Mouse (Mus musculus) bone marrow macrophage, adult 2 months (primary cell): ENCODE results near the gene Slc25a23. TPM values are rescaled to one million over a fixed set of nuclear protein-coding genes. Genes with fewer than 3 reads are reported as not detected.

Source experiments
- H3K27ac ChIP-seq: 2 replicates; pipeline ENCODE4 v1.5.1; 2012; ENCODE audit warnings: low read depth, low read length; ENCODE audit not compliant: insufficient read depth
- H3K4me1 ChIP-seq: 2 replicates; pipeline ENCODE4 v1.6.1; 2012; ENCODE audit warnings: low read length; ENCODE audit not compliant: control insufficient read depth, insufficient read depth
- H3K4me3 ChIP-seq: 2 replicates; pipeline ENCODE4 v1.5.1; 2012; ENCODE audit warnings: mild to moderate bottlenecking, low read length, moderate library complexity; ENCODE audit not compliant: insufficient read depth
- CTCF ChIP-seq: IDR thresholded peaks from 2 replicates; pipeline ENCODE4 v1.5.1; 2012; ENCODE audit warnings: low read depth, mild to moderate bottlenecking, low read length, moderate library complexity
- POLR2A ChIP-seq: IDR thresholded peaks from 2 replicates; pipeline ENCODE4 v1.6.1; 2012; ENCODE audit warnings: mild to moderate bottlenecking, low read depth, low read length, borderline replicate concordance
- polyA plus RNA-seq: library from polyadenylated mRNA; stranded (reverse); fragments of >200 nt; gene quantifications from 2 replicates; pipeline ENCODE4 v1.2.4, GENCODE M21; 2012; ENCODE audit not compliant: missing spikeins, insufficient read depth, insufficient read length

Slc25a23 gene
- polyA plus RNA-seq, 1 experiment, result 19.0 TPM

DNA sequence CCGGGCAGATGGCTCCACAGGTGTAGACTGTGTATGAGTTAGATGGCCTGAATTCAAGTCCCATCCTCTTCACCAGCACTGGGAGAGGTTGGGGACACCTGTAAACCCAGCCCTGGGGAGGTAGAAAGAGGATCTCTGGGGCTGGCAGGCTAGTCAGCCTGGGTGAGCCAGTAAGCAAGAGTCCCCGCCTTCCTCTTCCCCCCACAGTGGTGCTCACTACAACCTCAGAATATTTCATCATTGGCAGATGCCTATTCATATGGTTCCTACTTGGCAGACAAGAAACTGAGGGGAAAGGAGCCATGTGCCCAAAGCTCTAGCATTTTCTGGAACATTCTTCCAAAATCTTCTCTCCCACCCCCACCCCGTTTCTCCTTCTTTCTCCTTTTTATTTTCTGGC is 10.8 kb downstream of the Slc25a23 start:
- H3K4me1 ChIP-seq, result peaks cover 8% of the 10 kb centered on the region
- H3K27ac ChIP-seq, result no peak overlapping the region
- H3K4me3 ChIP-seq, result no peak overlapping the region
- TF ChIP-seq CTCF (no peak), POLR2A (no peak)

GRCm38 (mm10) chr17:57047406-57047805 is 12.3 kb downstream of the Slc25a23 start:
- H3K4me1 ChIP-seq, result peaks cover 8% of the 10 kb centered on the region
- no peak overlapping the region for H3K4me3 ChIP-seq
- no peak for TF ChIP-seq CTCF
- no peak for TF ChIP-seq POLR2A
- H3K27ac ChIP-seq, result no peak overlapping the region

DNA sequence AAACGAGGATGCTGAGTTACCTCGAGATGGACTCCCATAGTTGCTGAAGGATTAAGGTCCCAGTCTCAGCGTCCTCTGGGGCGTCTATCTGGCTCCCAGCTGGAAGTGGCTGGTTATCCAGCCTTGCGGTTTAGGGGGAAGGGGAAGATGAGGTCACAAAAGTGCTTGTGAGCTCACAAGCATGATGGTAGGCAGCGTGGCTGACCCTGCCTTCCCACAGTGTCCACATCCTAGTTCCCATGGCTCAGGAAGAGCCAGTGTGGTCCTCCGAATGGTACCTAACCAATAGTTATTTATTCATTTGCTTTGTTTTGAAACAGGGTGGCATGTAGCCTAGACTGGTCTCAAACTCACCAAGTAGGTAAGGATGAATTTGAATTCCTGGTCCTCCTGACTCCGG is 18.1 kb downstream of the Slc25a23 start, which contains the start of gene Slc25a41:
TSS of gene Slc25a41 (minus strand) at position 101 of the 400 bp plus-strand sequence.
- no peak for TF ChIP-seq POLR2A
- no peak for TF ChIP-seq CTCF
- Histone ChIP-seq H3K4me1 (peaks cover 7% of the 10 kb centered on the region; the same call in 1 of the 2 replicates), H3K27ac (no peak within 1 kb of the TSS), H3K4me3 (no peak within 1 kb of the TSS)

- no peak overlapping the region for H3K4me3 ChIP-seq
- TF ChIP-seq POLR2A (no peak), CTCF (no peak)
- H3K4me1 ChIP-seq, result peaks cover 7% of the 10 kb centered on the region; the same call in 1 of the 2 replicates
- no peak overlapping the region for H3K27ac ChIP-seq
Observed at GRCm38 (mm10) chr17:57038978-57039377, 20.7 kb downstream of the Slc25a23 start.

DNA sequence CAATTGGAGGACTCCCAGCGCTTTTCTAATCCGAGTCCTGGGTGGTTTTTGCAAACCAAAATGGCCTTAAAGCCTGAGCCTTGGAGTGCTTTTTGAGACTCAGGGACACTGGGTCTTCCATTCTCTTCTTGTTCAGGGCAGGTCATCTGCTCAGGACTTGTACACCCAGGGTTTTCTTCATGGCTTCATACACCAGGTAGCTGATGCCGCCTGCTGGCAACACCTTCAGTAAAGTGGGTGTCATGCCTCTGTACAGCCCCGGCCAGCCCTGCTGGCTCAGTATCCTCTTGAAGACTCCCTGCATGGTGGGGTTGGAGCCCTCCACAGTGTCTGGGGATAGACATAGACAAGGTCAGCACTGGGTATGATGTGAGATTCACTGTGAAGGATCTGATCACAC is 26.8 kb downstream of the Slc25a23 start:
- TF ChIP-seq CTCF (no peak), POLR2A (no peak)
- peak overlapping the region; percentile 61; the same call in 1 of the 2 replicates for H3K4me3 ChIP-seq
- H3K4me1 ChIP-seq, result peaks cover 17% of the 10 kb centered on the region
- no peak overlapping the region for H3K27ac ChIP-seq

DNA sequence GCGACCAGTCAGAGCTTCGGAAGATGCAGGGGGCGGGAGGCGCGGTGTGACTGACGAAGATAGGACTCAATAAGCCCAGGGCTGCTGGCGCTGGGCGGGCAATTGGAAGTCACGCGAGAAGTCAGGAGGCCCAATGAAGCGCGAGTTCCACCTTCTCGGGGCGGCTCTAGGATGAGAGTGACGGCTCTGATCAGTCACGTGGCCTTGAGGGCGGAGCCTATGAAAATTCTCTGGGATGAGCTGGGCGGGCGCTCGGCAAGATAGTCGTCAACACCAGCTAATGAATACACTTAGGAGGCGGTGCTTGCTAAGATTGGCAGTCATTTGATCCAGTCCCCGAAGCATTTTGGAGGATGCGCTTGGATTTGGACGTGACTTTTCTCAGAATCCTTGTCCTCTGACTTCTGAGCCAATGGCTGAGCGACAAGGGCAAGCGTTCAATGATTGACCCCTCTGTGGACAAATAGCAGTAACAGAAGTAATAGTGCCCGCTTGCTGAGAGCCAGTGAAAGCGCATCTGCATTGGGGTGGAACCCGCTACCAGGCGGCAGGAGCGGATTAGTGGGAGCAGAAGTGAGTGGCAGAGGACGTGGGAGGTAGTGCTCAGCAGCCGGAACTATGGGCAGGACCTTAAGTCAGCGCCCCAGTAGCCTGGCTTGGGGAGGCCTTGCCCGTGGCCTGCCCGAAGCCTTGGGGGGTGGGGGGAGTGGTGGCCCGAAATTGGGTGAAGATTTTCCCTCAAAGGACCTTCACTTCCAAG is 27.8 kb downstream of the Slc25a23 start:
- H3K4me3 ChIP-seq, result peak overlapping the region; percentile 61
- peak overlapping the region; percentile 78 for H3K27ac ChIP-seq
- TF ChIP-seq CTCF, result no peak
- TF ChIP-seq POLR2A, result no peak
- H3K4me1 ChIP-seq, result peaks cover 14% of the 10 kb centered on the region

DNA sequence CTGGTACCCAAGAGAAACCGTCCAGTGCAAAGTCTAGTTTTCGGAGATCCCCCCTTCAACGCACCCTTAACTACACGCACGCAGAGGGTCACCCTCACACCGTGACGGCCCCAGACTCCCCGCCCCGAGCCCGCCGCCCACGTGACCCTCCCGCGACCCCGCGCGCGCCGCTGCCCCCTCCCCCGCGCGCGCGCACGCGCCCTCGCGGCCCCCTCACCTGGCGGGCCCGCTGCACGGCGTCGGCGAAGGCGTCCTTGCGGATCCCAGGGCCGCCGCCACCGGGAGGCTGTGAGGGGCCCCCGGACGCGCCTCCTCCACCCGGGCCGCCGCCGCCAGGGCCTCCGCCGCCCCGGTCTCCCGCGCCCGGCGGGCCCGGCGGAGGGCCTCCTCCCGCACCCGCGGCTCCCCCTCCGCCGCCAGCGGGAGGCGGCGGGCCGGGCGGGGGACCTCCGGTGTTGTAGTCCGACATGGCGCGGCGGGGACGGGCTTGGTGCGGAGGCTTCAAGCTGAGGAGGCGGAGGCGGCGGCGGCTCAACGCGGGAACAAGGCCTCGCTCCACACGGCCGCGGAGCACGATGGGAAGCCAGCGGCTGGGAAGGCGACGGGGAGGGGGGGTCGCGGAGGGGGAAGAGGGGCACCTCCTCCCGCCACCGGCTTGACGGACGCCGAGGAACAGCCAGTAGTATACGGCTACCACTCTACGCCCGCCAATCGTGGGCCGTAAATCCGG is 28.6 kb downstream of the Slc25a23 start, which contains the start of gene Khsrp:
TSS of gene Khsrp (minus strand) at position 592 of the 730 bp plus-strand sequence.
- Histone ChIP-seq H3K4me3 (peak within 1 kb of the TSS; percentile 86), H3K4me1 (peaks cover 14% of the 10 kb centered on the region), H3K27ac (peak within 1 kb of the TSS; percentile 81)
- TF ChIP-seq POLR2A (no peak), CTCF (no peak)

DNA sequence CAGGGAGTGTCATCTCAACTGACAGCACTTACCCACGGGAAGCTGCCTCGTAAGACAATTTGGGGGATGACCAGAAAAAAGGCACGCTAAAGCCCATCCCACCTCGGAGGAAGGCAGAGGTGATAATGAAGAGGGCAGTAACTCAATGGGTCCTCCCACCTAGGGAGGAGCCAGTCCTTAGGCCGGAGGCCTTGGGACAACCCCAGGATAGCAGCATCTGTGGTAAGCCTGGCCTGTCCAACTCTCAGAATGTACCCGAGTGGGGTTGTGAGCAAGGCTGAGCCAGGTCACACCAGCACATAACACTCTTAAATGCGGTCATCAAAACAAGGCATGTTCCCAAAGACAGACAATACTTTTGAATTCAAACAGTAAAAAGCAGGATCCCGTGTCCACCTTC is 30.0 kb downstream of the Slc25a23 start:
- H3K4me3 ChIP-seq, result peak overlapping the region; percentile 86
- no peak overlapping the region for H3K27ac ChIP-seq
- TF ChIP-seq POLR2A, result no peak
- no peak for TF ChIP-seq CTCF
- H3K4me1 ChIP-seq, result peaks cover 14% of the 10 kb centered on the region

- Histone ChIP-seq H3K27ac (no peak overlapping the region), H3K4me1 (peaks cover 9% of the 10 kb centered on the region), H3K4me3 (no peak overlapping the region)
- TF ChIP-seq POLR2A, result no peak
- TF ChIP-seq CTCF, result no peak
Observed at GRCm38 (mm10) chr17:57027471-57027870, 32.2 kb downstream of the Slc25a23 start.

DNA sequence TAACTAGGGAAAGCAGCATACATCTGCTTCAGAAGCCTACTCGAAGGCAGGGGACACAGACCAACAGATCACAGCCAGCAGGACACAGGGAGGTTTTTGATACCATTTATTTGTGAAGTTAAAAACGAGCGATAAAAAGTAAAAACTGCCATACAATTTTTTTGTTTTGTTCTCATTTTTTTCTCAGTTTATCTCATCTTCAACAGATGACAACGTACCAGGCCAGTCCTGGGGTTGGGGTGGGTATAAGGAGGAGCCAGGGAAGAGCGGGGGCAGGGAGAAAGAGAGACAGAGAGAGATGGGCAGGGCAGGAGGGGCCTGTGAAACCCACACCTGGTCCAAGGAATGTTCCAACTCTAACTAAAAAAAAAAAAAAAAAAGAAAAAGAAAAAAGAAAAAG is 38.7 kb downstream of the Slc25a23 start:
- H3K4me1 ChIP-seq, result peaks cover 10% of the 10 kb centered on the region; the same call in 1 of the 2 replicates
- no peak overlapping the region for H3K4me3 ChIP-seq
- TF ChIP-seq POLR2A (no peak), CTCF (no peak)
- no peak overlapping the region for H3K27ac ChIP-seq
